Mouse (Mus musculus): ENCODE results near the gene Ntrk3. TPM values are rescaled to one million over a fixed set of nuclear protein-coding genes. Genes with fewer than 3 reads are reported as not detected.

Ntrk3 gene
- polyA plus RNA-seq, 2 experiments, result 5.3 to 15.0 TPM

- H3K4me2 ChIP-seq (replicated peaks; ENCODE audit: low read depth, low read length, severe bottlenecking), result no peak overlapping the region
- H3K4me3 ChIP-seq (replicated peaks; ENCODE audit: low read length), result no peak overlapping the region
- H3K9ac ChIP-seq (ENCODE audit: low read depth, low read length, severe bottlenecking), result no peak overlapping the region
- H3K36me3 ChIP-seq (ENCODE audit: control insufficient read depth, insufficient read depth, low read length), result no peaks in the 10 kb centered on the region
- H3K27me3 ChIP-seq (ENCODE audit: control insufficient read depth, insufficient read depth, low read length), result peaks cover 13% of the 10 kb centered on the region
- TF ChIP-seq POLR2A (IDR thresholded peaks at IDR 0.05; ENCODE audit: borderline replicate concordance, extremely low read depth, insufficient read depth, insufficient read length), result no peak
- no peaks in the 10 kb centered on the region for H3K4me1 ChIP-seq (ENCODE audit: control insufficient read depth, insufficient read depth, low read length)
- H3K9me3 ChIP-seq (ENCODE audit: control insufficient read depth, low read length), result no peaks in the 10 kb centered on the region
- 83% methylated on average over 3 of the region's 3 CpGs for WGBS
- ATAC-seq (ENCODE audit: low FRiP score, low read depth) (no peak), DNase-seq (ENCODE audit: low spot score) (no peak)
- H3K27ac ChIP-seq (replicated peaks; ENCODE audit: low read depth, low read length), result no peak overlapping the region
Observed at GRCm38 (mm10) chr7:78601851-78602250, 136.0 kb downstream of the Ntrk3 start.

GRCm38 (mm10) chr7:78600886-78601285, 136.9 kb downstream of the Ntrk3 start:
- 92% methylated on average over 6 of the region's 6 CpGs for WGBS
- no peak for TF ChIP-seq POLR2A (IDR thresholded peaks at IDR 0.05; ENCODE audit: borderline replicate concordance, extremely low read depth, insufficient read depth, insufficient read length)
- no peak overlapping the region for H3K27ac ChIP-seq (replicated peaks; ENCODE audit: low read depth, low read length)
- no peaks in the 10 kb centered on the region for H3K9me3 ChIP-seq (ENCODE audit: control insufficient read depth, low read length)
- no peaks in the 10 kb centered on the region for H3K4me1 ChIP-seq (ENCODE audit: control insufficient read depth, insufficient read depth, low read length)
- H3K9ac ChIP-seq (ENCODE audit: low read depth, low read length, severe bottlenecking), result no peak overlapping the region
- DNase-seq (ENCODE audit: low spot score), result no peak
- no peak overlapping the region for H3K4me2 ChIP-seq (replicated peaks; ENCODE audit: low read depth, low read length, severe bottlenecking)
- H3K36me3 ChIP-seq (ENCODE audit: control insufficient read depth, insufficient read depth, low read length), result no peaks in the 10 kb centered on the region
- no peak for ATAC-seq (ENCODE audit: low FRiP score, low read depth)
- no peak overlapping the region for H3K4me3 ChIP-seq (replicated peaks; ENCODE audit: low read length)
- H3K27me3 ChIP-seq (ENCODE audit: control insufficient read depth, insufficient read depth, low read length), result peaks cover 20% of the 10 kb centered on the region

- no peak overlapping the region for H3K4me2 ChIP-seq (replicated peaks; ENCODE audit: low read depth, low read length, severe bottlenecking)
- peaks cover 20% of the 10 kb centered on the region for H3K27me3 ChIP-seq (ENCODE audit: control insufficient read depth, insufficient read depth, low read length)
- no peak overlapping the region for H3K4me3 ChIP-seq (replicated peaks; ENCODE audit: low read length)
- H3K4me1 ChIP-seq (ENCODE audit: control insufficient read depth, insufficient read depth, low read length), result no peaks in the 10 kb centered on the region
- no peak overlapping the region for H3K9ac ChIP-seq (ENCODE audit: low read depth, low read length, severe bottlenecking)
- no peak overlapping the region for H3K27ac ChIP-seq (replicated peaks; ENCODE audit: low read depth, low read length)
- H3K9me3 ChIP-seq (ENCODE audit: control insufficient read depth, low read length), result no peaks in the 10 kb centered on the region
- TF ChIP-seq POLR2A (IDR thresholded peaks at IDR 0.05; ENCODE audit: borderline replicate concordance, extremely low read depth, insufficient read depth, insufficient read length), result no peak
- no peak for DNase-seq (ENCODE audit: low spot score)
- no peaks in the 10 kb centered on the region for H3K36me3 ChIP-seq (ENCODE audit: control insufficient read depth, insufficient read depth, low read length)
- no peak for ATAC-seq (ENCODE audit: low FRiP score, low read depth)
- WGBS, result 82% methylated on average over 6 of the region's 6 CpGs
Observed at GRCm38 (mm10) chr7:78599941-78600677, 137.7 kb downstream of the Ntrk3 start.

- Histone ChIP-seq H3K9ac (ENCODE audit: low read depth, low read length, severe bottlenecking) (no peak overlapping the region), H3K27me3 (ENCODE audit: control insufficient read depth, insufficient read depth, low read length) (peaks cover 20% of the 10 kb centered on the region), H3K27ac (replicated peaks; ENCODE audit: low read depth, low read length) (no peak overlapping the region), H3K36me3 (ENCODE audit: control insufficient read depth, insufficient read depth, low read length) (no peaks in the 10 kb centered on the region), H3K4me1 (ENCODE audit: control insufficient read depth, insufficient read depth, low read length) (no peaks in the 10 kb centered on the region), H3K9me3 (ENCODE audit: control insufficient read depth, low read length) (no peaks in the 10 kb centered on the region), H3K4me3 (replicated peaks; ENCODE audit: low read length) (no peak overlapping the region), H3K4me2 (replicated peaks; ENCODE audit: low read depth, low read length, severe bottlenecking) (no peak overlapping the region)
- DNase-seq (ENCODE audit: low spot score) (no peak), ATAC-seq (ENCODE audit: low FRiP score, low read depth) (no peak)
- 30% methylated on average over 12 of the region's 12 CpGs for WGBS
- no peak for TF ChIP-seq POLR2A (IDR thresholded peaks at IDR 0.05; ENCODE audit: borderline replicate concordance, extremely low read depth, insufficient read depth, insufficient read length)
Observed at GRCm38 (mm10) chr7:78598147-78598546, 139.7 kb downstream of the Ntrk3 start.

GRCm38 (mm10) chr7:78597251-78598129, 140.3 kb downstream of the Ntrk3 start:
- Histone ChIP-seq H3K27me3 (ENCODE audit: control insufficient read depth, insufficient read depth, low read length) (peaks cover 20% of the 10 kb centered on the region), H3K4me3 (replicated peaks; ENCODE audit: low read length) (no peak overlapping the region), H3K9ac (ENCODE audit: low read depth, low read length, severe bottlenecking) (no peak overlapping the region), H3K9me3 (ENCODE audit: control insufficient read depth, low read length) (no peaks in the 10 kb centered on the region), H3K36me3 (ENCODE audit: control insufficient read depth, insufficient read depth, low read length) (no peaks in the 10 kb centered on the region), H3K4me2 (replicated peaks; ENCODE audit: low read depth, low read length, severe bottlenecking) (no peak overlapping the region), H3K27ac (replicated peaks; ENCODE audit: low read depth, low read length) (no peak overlapping the region), H3K4me1 (ENCODE audit: control insufficient read depth, insufficient read depth, low read length) (no peaks in the 10 kb centered on the region)
- DNase-seq (ENCODE audit: low spot score) (no peak), ATAC-seq (ENCODE audit: low FRiP score, low read depth) (no peak)
- 11% methylated on average over 15 of the region's 15 CpGs for WGBS
- TF ChIP-seq POLR2A (IDR thresholded peaks at IDR 0.05; ENCODE audit: borderline replicate concordance, extremely low read depth, insufficient read depth, insufficient read length), result no peak
